Mouse (Mus musculus): ENCODE data around the gene Scarb2. TPM values are rescaled to one million over a fixed set of nuclear protein-coding genes. Genes with fewer than 3 reads are reported as not detected.

The Scarb2 gene
- polyA plus RNA-seq, 1 experiment, result 46.6 TPM

- no peaks in the 10 kb centered on the region for H3K27me3 ChIP-seq (ENCODE audit: control insufficient read depth, insufficient read depth, insufficient read length)
- TF ChIP-seq REST (IDR thresholded peaks at IDR 0.05; ENCODE audit: insufficient read depth, insufficient read length) (no peak), TCF3 (IDR thresholded peaks at IDR 0.05; ENCODE audit: insufficient read length, low read depth) (no peak), MAX (IDR thresholded peaks at IDR 0.05; ENCODE audit: low read depth) (no peak), E2F4 (IDR thresholded peaks at IDR 0.05; ENCODE audit: insufficient read depth) (no peak), MYOD1 (IDR thresholded peaks at IDR 0.05; ENCODE audit: control insufficient read depth in 1 of 3, insufficient read length in 2 of 3, low read depth in 2 of 3) (no peak), CEBPB (IDR thresholded peaks at IDR 0.05; ENCODE audit: insufficient read depth, poor library complexity, severe bottlenecking) (no peak), POLR2A (IDR thresholded peaks at IDR 0.05; ENCODE audit: insufficient read length, low read depth) (no peak), USF1 (IDR thresholded peaks at IDR 0.05; ENCODE audit: low read depth) (no peak), POLR2AphosphoS2 (IDR thresholded peaks at IDR 0.05; ENCODE audit: insufficient read length, low read depth) (no peak), SRF (IDR thresholded peaks at IDR 0.05; ENCODE audit: control insufficient read depth, insufficient read length, low read depth) (no peak), MYOG (IDR thresholded peaks at IDR 0.05; ENCODE audit: control insufficient read depth in 1 of 3, insufficient read depth in 1 of 3, insufficient read length in 2 of 3, low read depth in 2 of 3) (no peak), TCF12 (IDR thresholded peaks at IDR 0.05; ENCODE audit: insufficient read depth, poor library complexity, severe bottlenecking) (no peak)
- no peak overlapping the region for H3K4me2 ChIP-seq (ENCODE audit: low read depth)
These were observed 2.2 kb upstream of the Scarb2 start for GRCm38 (mm10) chr5:92508853-92509252.

GRCm38 (mm10) chr5:92506301-92506729 is 318 bp downstream of the Scarb2 start:
- TF ChIP-seq MYOG (IDR thresholded peaks at IDR 0.05; ENCODE audit: control insufficient read depth in 1 of 3, insufficient read depth in 1 of 3, insufficient read length in 2 of 3, low read depth in 2 of 3), result no peak
- peak in 2 of 3 experiments; percentile 19 to 32 for TF ChIP-seq MYOD1 (IDR thresholded peaks at IDR 0.05; ENCODE audit: control insufficient read depth in 1 of 3, insufficient read length in 2 of 3, low read depth in 2 of 3)
- Histone ChIP-seq H3ac (ENCODE audit: control insufficient read depth, insufficient read length) (peak overlapping the region; percentile 100), H3K4me3 (peak overlapping the region; percentile 76), H3K79me2 (ENCODE audit: control insufficient read depth, insufficient read depth) (peaks cover 32% of the 10 kb centered on the region), H3K36me3 (ENCODE audit: control insufficient read depth, insufficient read depth) (no peaks in the 10 kb centered on the region), H3K4me2 (ENCODE audit: low read depth) (peak overlapping the region; percentile 93), H3K27me3 (ENCODE audit: control insufficient read depth, insufficient read depth, insufficient read length) (no peaks in the 10 kb centered on the region)

More at GRCm38 (mm10) chr5:92508853-92509252, 2.2 kb upstream of the Scarb2 start:
- H3ac ChIP-seq (ENCODE audit: control insufficient read depth, insufficient read length), result no peak overlapping the region
- no peak overlapping the region for H3K4me3 ChIP-seq
- no peaks in the 10 kb centered on the region for H3K36me3 ChIP-seq (ENCODE audit: control insufficient read depth, insufficient read depth)
- H3K79me2 ChIP-seq (ENCODE audit: control insufficient read depth, insufficient read depth), result peaks cover 7% of the 10 kb centered on the region

GRCm38 (mm10) chr5:92505402-92505865 is 1.2 kb downstream of the Scarb2 start:
- TF ChIP-seq MYOD1 (IDR thresholded peaks at IDR 0.05; ENCODE audit: control insufficient read depth in 1 of 3, insufficient read length in 2 of 3, low read depth in 2 of 3), result peak in 2 of 3 experiments; percentile 22 to 64
- TF ChIP-seq POLR2A (IDR thresholded peaks at IDR 0.05; ENCODE audit: insufficient read length, low read depth), result peak; percentile 92
- no peak for TF ChIP-seq TCF12 (IDR thresholded peaks at IDR 0.05; ENCODE audit: insufficient read depth, poor library complexity, severe bottlenecking)
- no peak for TF ChIP-seq MAX (IDR thresholded peaks at IDR 0.05; ENCODE audit: low read depth)
- TF ChIP-seq POLR2AphosphoS2 (IDR thresholded peaks at IDR 0.05; ENCODE audit: insufficient read length, low read depth), result peak; percentile 74
- peak; percentile 37 for TF ChIP-seq SRF (IDR thresholded peaks at IDR 0.05; ENCODE audit: control insufficient read depth, insufficient read length, low read depth)
- no peak for TF ChIP-seq E2F4 (IDR thresholded peaks at IDR 0.05; ENCODE audit: insufficient read depth)
- TF ChIP-seq MYOG (IDR thresholded peaks at IDR 0.05; ENCODE audit: control insufficient read depth in 1 of 3, insufficient read depth in 1 of 3, insufficient read length in 2 of 3, low read depth in 2 of 3), result peak in 2 of 3 experiments; percentile 43 to 55
- TF ChIP-seq USF1 (IDR thresholded peaks at IDR 0.05; ENCODE audit: low read depth), result peak; percentile 71
- H3K79me2 ChIP-seq (ENCODE audit: control insufficient read depth, insufficient read depth), result peaks cover 41% of the 10 kb centered on the region

GRCm38 (mm10) chr5:92504676-92505400 is 1.8 kb downstream of the Scarb2 start:
- peak overlapping the region; percentile 100 for H3ac ChIP-seq (ENCODE audit: control insufficient read depth, insufficient read length)
- TF ChIP-seq MAX (IDR thresholded peaks at IDR 0.05; ENCODE audit: low read depth), result no peak
- TF ChIP-seq REST (IDR thresholded peaks at IDR 0.05; ENCODE audit: insufficient read depth, insufficient read length), result peak; percentile 1
- peak in 1 of 3 experiments; percentile 12 for TF ChIP-seq MYOG (IDR thresholded peaks at IDR 0.05; ENCODE audit: control insufficient read depth in 1 of 3, insufficient read depth in 1 of 3, insufficient read length in 2 of 3, low read depth in 2 of 3)
- TF ChIP-seq TCF3 (IDR thresholded peaks at IDR 0.05; ENCODE audit: insufficient read length, low read depth), result no peak
- TF ChIP-seq POLR2A (IDR thresholded peaks at IDR 0.05; ENCODE audit: insufficient read length, low read depth), result no peak
- no peak for TF ChIP-seq CEBPB (IDR thresholded peaks at IDR 0.05; ENCODE audit: insufficient read depth, poor library complexity, severe bottlenecking)
- TF ChIP-seq MYOD1 (IDR thresholded peaks at IDR 0.05; ENCODE audit: control insufficient read depth in 1 of 3, insufficient read length in 2 of 3, low read depth in 2 of 3), result no peak
- TF ChIP-seq TCF12 (IDR thresholded peaks at IDR 0.05; ENCODE audit: insufficient read depth, poor library complexity, severe bottlenecking), result no peak
- TF ChIP-seq POLR2AphosphoS2 (IDR thresholded peaks at IDR 0.05; ENCODE audit: insufficient read length, low read depth), result no peak
- no peak for TF ChIP-seq E2F4 (IDR thresholded peaks at IDR 0.05; ENCODE audit: insufficient read depth)
- TF ChIP-seq SRF (IDR thresholded peaks at IDR 0.05; ENCODE audit: control insufficient read depth, insufficient read length, low read depth), result no peak
- TF ChIP-seq USF1 (IDR thresholded peaks at IDR 0.05; ENCODE audit: low read depth), result no peak
- peak overlapping the region; percentile 93 for H3K4me2 ChIP-seq (ENCODE audit: low read depth)
- no peaks in the 10 kb centered on the region for H3K27me3 ChIP-seq (ENCODE audit: control insufficient read depth, insufficient read depth, insufficient read length)
- H3K36me3 ChIP-seq (ENCODE audit: control insufficient read depth, insufficient read depth), result no peaks in the 10 kb centered on the region
- H3K79me2 ChIP-seq (ENCODE audit: control insufficient read depth, insufficient read depth), result peaks cover 46% of the 10 kb centered on the region
- H3K4me3 ChIP-seq, result peak overlapping the region; percentile 76

More at GRCm38 (mm10) chr5:92505402-92505865, 1.2 kb downstream of the Scarb2 start:
- H3ac ChIP-seq (ENCODE audit: control insufficient read depth, insufficient read length), result peak overlapping the region; percentile 100
- peak overlapping the region; percentile 93 for H3K4me2 ChIP-seq (ENCODE audit: low read depth)
- no peaks in the 10 kb centered on the region for H3K27me3 ChIP-seq (ENCODE audit: control insufficient read depth, insufficient read depth, insufficient read length)
- peak overlapping the region; percentile 76 for H3K4me3 ChIP-seq
- no peaks in the 10 kb centered on the region for H3K36me3 ChIP-seq (ENCODE audit: control insufficient read depth, insufficient read depth)

Data from myocyte (in vitro differentiated cells).